Mouse (Mus musculus): Measurements from ENCODE around the gene 1810055G02Rik.

DNA sequence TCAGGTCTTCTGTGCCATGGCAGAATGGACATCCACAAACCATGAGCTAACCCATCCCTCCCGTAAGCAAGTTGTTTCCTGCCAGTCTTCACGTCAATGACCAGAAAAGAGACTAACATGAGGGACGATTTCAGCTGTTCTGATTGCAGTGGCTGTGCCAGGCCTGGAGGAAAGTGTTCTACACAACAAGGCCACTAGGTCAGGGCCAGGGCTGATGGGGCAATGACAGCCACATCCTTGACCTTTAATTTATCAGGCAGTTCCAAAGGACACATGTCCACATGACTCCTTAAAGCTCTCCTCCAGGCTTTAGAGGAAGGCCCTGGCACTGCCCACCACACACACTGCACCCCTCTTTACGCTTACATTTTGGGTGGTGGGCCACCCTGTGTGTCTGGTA, 12.6 kb upstream of the 1810055G02Rik start:
- no peak for TF ChIP-seq CTCF (IDR thresholded peaks at IDR 0.05; ENCODE audit: low read depth)
- peak; percentile 42; the same call in 1 of the 2 replicates for TF ChIP-seq EP300 (IDR thresholded peaks at IDR 0.05; ENCODE audit: low read depth)
